Mouse (Mus musculus) MEL (cell line): ENCODE measurements around the gene Gm20388. TPM values are rescaled to one million over a fixed set of nuclear protein-coding genes. Genes with fewer than 3 reads are reported as not detected.

Experiments
- DNase-seq: peaks from one replicate; pipeline ENCODE4 v3.0.0; 2011; ENCODE audit warnings: low read depth, low spot score
- H3K27ac ChIP-seq: 2 replicates; pipeline ENCODE4 v1.5.1; 2012; ENCODE audit warnings: low read depth, mild to moderate bottlenecking, control low read depth, low read length, moderate library complexity; ENCODE audit not compliant: control insufficient read depth
- H3K27me3 ChIP-seq, 2 experiments: fragments of 150-350 bp in 1 of 2; sonication (generic) in 1 of 2; 2 replicates each; pipeline ENCODE4 v1.6.1; 2012; ENCODE audit warnings: low read length in 2 of 2, mild to moderate bottlenecking in 2 of 2, improper control_type of control experiment in 1 of 2, moderate library complexity in 1 of 2; ENCODE audit not compliant: insufficient read depth in 2 of 2, control insufficient read depth in 1 of 2
- H3K36me3 ChIP-seq, 2 experiments: 2 replicates each; pipeline ENCODE4 v1.6.1; 2012 to 2014; ENCODE audit warnings: low read length in 2 of 2, improper control_type of control experiment in 1 of 2, inconsistent platforms in 1 of 2, mild to moderate bottlenecking in 1 of 2; ENCODE audit not compliant: insufficient read depth in 2 of 2, control insufficient read depth in 1 of 2
- H3K4me1 ChIP-seq, 2 experiments: fragments of 150-350 bp in 1 of 2; sonication (generic) in 1 of 2; 2 replicates each; pipeline ENCODE4 v1.6.1; 2012; ENCODE audit warnings: low read length in 2 of 2, improper control_type of control experiment in 1 of 2, mild to moderate bottlenecking in 1 of 2; ENCODE audit not compliant: insufficient read depth in 2 of 2, control insufficient read depth in 1 of 2
- H3K4me3 ChIP-seq, 2 experiments: fragments of 150-350 bp in 1 of 2; sonication (generic) in 1 of 2; 2 replicates each; pipeline ENCODE4 v1.5.1; 2012; ENCODE audit warnings: low read depth in 2 of 2, low read length in 2 of 2, mild to moderate bottlenecking in 2 of 2, moderate library complexity in 2 of 2, control low read depth in 1 of 2, improper control_type of control experiment in 1 of 2; ENCODE audit not compliant: control insufficient read depth in 1 of 2, insufficient read depth in 1 of 2
- H3K79me2 ChIP-seq: 2 replicates; pipeline ENCODE4 v1.6.1; 2012; ENCODE audit warnings: mild to moderate bottlenecking, low read length, moderate library complexity; ENCODE audit not compliant: control insufficient read depth, poor library complexity, insufficient read depth
- H3K9ac ChIP-seq: 2 replicates; pipeline ENCODE4 v1.6.1; 2012; ENCODE audit warnings: low read depth, mild to moderate bottlenecking, control low read depth, low read length, moderate library complexity; ENCODE audit not compliant: control insufficient read depth, poor library complexity, severe bottlenecking
- H3K9me3 ChIP-seq: fragments of 150-350 bp; sonication (generic); replicated peaks from 2 replicates; pipeline ENCODE4 v1.6.1; 2012; ENCODE audit warnings: mild to moderate bottlenecking, low read length, improper control_type of control experiment, moderate library complexity; ENCODE audit not compliant: insufficient read depth
- CHD2 ChIP-seq: IDR thresholded peaks from 2 replicates; pipeline ENCODE4 v1.6.1; 2011; ENCODE audit warnings: low read length, improper control_type of control experiment
- CTCF ChIP-seq, 3 experiments: IDR thresholded peaks in 2 of 3; conservative IDR thresholded peaks in 1 of 3; 2 replicates each; pipeline ENCODE4 v1.5.1; 2011 to 2012; ENCODE audit warnings: low read length in 3 of 3, low read depth in 2 of 3, mild to moderate bottlenecking in 2 of 3, improper control_type of control experiment in 1 of 3, inconsistent platforms in 1 of 3, mixed read lengths in 1 of 3, moderate library complexity in 1 of 3; ENCODE audit not compliant: control insufficient read depth in 1 of 3, insufficient read depth in 1 of 3, poor library complexity in 1 of 3, severe bottlenecking in 1 of 3
- ELF1 ChIP-seq: IDR thresholded peaks from 2 replicates; pipeline ENCODE4 v1.6.1; 2014; ENCODE audit warnings: low read depth, mild to moderate bottlenecking, inconsistent platforms, low read length, improper control_type of control experiment, moderate library complexity
- EP300 ChIP-seq, 2 experiments: IDR thresholded peaks; 2 replicates each; pipeline ENCODE4 v1.6.1; 2011; ENCODE audit warnings: improper control_type of control experiment in 2 of 2, low read length in 2 of 2, low read depth in 1 of 2, mild to moderate bottlenecking in 1 of 2
- ETS1 ChIP-seq: IDR thresholded peaks from 2 replicates; pipeline ENCODE4 v1.6.1; 2012; ENCODE audit warnings: low read depth, mild to moderate bottlenecking, inconsistent platforms, low read length, improper control_type of control experiment, moderate library complexity
- JUND ChIP-seq: IDR thresholded peaks from 2 replicates; pipeline ENCODE4 v1.6.1; 2011; ENCODE audit warnings: low read depth, mild to moderate bottlenecking, improper control_type of control experiment, low read length
- KAT2A ChIP-seq: conservative IDR thresholded peaks from 2 replicates; pipeline ENCODE4 v1.6.1; 2012; ENCODE audit warnings: low read depth, low read length, improper control_type of control experiment, inconsistent platforms
- MAX ChIP-seq: IDR thresholded peaks from 2 replicates; pipeline ENCODE4 v1.6.1; 2011; ENCODE audit warnings: low read length, improper control_type of control experiment
- MAZ ChIP-seq: IDR thresholded peaks from 2 replicates; pipeline ENCODE4 v1.6.1; 2012; ENCODE audit warnings: low read depth, mild to moderate bottlenecking, inconsistent platforms, low read length, improper control_type of control experiment
- MXI1 ChIP-seq: IDR thresholded peaks from 2 replicates; pipeline ENCODE4 v1.6.1; 2011; ENCODE audit warnings: mild to moderate bottlenecking, low read depth, low read length, improper control_type of control experiment
- MYC ChIP-seq: IDR thresholded peaks from 2 replicates; pipeline ENCODE4 v1.6.1; 2011; ENCODE audit warnings: low read depth, mild to moderate bottlenecking, low read length, improper control_type of control experiment, moderate library complexity
- POLR2A ChIP-seq, 2 experiments: IDR thresholded peaks; 2 replicates each; pipeline ENCODE4 v1.6.1; 2011 to 2012; ENCODE audit warnings: low read length in 2 of 2, mild to moderate bottlenecking in 2 of 2, control low read depth in 1 of 2, improper control_type of control experiment in 1 of 2, low read depth in 1 of 2, moderate library complexity in 1 of 2; ENCODE audit not compliant: control insufficient read depth in 1 of 2, insufficient read depth in 1 of 2, poor library complexity in 1 of 2
- RAD21 ChIP-seq: IDR thresholded peaks from 2 replicates; pipeline ENCODE4 v1.6.1; 2011; ENCODE audit warnings: mild to moderate bottlenecking, low read depth, low read length, improper control_type of control experiment
- SIN3A ChIP-seq: IDR thresholded peaks from 2 replicates; pipeline ENCODE4 v1.6.1; 2012; ENCODE audit warnings: low read length, improper control_type of control experiment, inconsistent platforms
- TAL1 ChIP-seq: IDR thresholded peaks from 2 replicates; pipeline ENCODE4 v1.6.1; 2012; ENCODE audit warnings: mild to moderate bottlenecking, inconsistent platforms, low read length, moderate library complexity, mixed read lengths
- TBP ChIP-seq: IDR thresholded peaks from 2 replicates; pipeline ENCODE4 v1.8.0; 2011; ENCODE audit warnings: low read depth, low read length, improper control_type of control experiment
- TCF12 ChIP-seq: IDR thresholded peaks from 2 replicates; pipeline ENCODE4 v1.6.1; 2014; ENCODE audit warnings: low read depth, mild to moderate bottlenecking, inconsistent platforms, low read length, improper control_type of control experiment, moderate library complexity
- UBTF ChIP-seq: IDR thresholded peaks from 2 replicates; pipeline ENCODE4 v1.6.1; 2012; ENCODE audit warnings: low read depth, mild to moderate bottlenecking, inconsistent platforms, low read length, improper control_type of control experiment, moderate library complexity, borderline replicate concordance; ENCODE audit not compliant: insufficient read depth
- ZC3H11A ChIP-seq: IDR thresholded peaks from 2 replicates; pipeline ENCODE4 v1.6.1; 2012; ENCODE audit warnings: low read depth, mild to moderate bottlenecking, inconsistent platforms, low read length, improper control_type of control experiment
- ZNF384 ChIP-seq: IDR thresholded peaks from 2 replicates; pipeline ENCODE4 v1.6.1; 2012; ENCODE audit warnings: low read depth, mild to moderate bottlenecking, inconsistent platforms, low read length, improper control_type of control experiment
- polyA plus RNA-seq, 2 experiments: library from polyadenylated mRNA; stranded (reverse) in 1 of 2; unstranded in 1 of 2; fragments of >175 nt in 1 of 2; fragments of >200 nt in 1 of 2; gene quantifications; 2 replicates each; pipeline versions ENCODE4 v1.2.1 to v1.2.4; 2012; ENCODE audit warnings: low replicate concordance in 2 of 2, low read depth in 1 of 2; ENCODE audit not compliant: insufficient read length in 2 of 2, insufficient read depth in 1 of 2, missing spikeins in 1 of 2
- total RNA-seq: library from RNA; depleted of rRNA; stranded (reverse); fragments of 300-350 nt; gene quantifications from 2 replicates; pipeline ENCODE4 v1.2.3, GENCODE M21; 2012

The Gm20388 gene
- total and polyA plus RNA-seq, 3 experiments = 11.1 to 17.8 TPM; not detected in 1

DNA sequence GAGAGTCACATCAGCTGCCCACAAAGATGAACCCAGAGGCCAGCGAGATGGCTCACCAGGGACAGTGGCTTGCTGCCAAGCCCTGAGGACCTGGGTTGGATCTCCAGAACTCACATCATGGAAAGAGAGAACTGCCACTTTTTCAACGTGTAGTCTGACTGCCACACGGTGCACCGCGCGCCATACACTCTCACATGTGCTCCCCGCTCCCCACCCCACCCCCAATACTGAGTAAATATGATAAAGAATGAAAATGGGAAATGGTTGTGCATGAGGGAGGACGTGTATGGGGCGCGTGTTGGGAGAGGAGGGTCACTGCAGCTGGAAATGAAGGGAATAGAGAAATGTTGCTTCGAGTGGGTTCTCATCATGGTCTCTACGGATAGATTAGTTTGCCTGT is 559.5 kb downstream of the Gm20388 start:
- H3K4me1 ChIP-seq = peaks cover 18 to 39% of the 10 kb centered on the region in 2 experiments
- H3K27me3 ChIP-seq = no peaks in the 10 kb centered on the region

DNA sequence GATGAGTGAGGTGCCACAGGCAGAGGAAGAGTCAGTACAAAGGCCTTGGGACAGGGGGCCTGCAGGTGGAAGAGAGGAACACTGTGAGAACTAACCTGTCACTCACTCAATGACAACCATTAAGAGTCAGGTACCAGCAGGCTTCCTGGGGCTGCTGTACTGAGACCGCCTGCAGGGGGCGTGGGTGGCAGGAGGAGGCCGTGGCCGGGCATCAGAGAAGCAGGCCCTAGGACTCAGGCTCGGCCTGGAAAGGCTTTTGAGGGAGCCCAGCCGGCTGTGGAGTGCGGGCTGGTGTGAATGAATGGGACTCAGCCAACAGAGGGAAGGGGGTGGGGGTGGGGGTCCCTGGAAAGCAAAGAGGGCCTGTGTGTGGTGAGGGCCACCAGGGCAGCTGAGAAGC is 560.5 kb downstream of the Gm20388 start:
- no peaks in the 10 kb centered on the region for H3K27me3 ChIP-seq
- no peaks in the 10 kb centered on the region for H3K9me3 ChIP-seq
- no peak overlapping the region for H3K4me3 ChIP-seq
- peaks cover 5% of the 10 kb centered on the region for H3K79me2 ChIP-seq
- H3K4me1 ChIP-seq = peaks cover 25 to 46% of the 10 kb centered on the region in 2 experiments
- H3K36me3 ChIP-seq = peaks cover 0 to 37% of the 10 kb centered on the region in 2 experiments; a peak in 2 of 4 replicates
- TF ChIP-seq CTCF (IDR thresholded peaks at IDR 0.05 in 2 of 3, conservative IDR thresholded peaks at IDR 0.05 in 1 of 3; ENCODE audit: control insufficient read depth in 1 of 3, insufficient read depth in 1 of 3, low read depth in 2 of 3, low read length in 3 of 3, poor library complexity in 1 of 3, severe bottlenecking in 1 of 3) (peak; percentile 35 to 77 (median 53); a peak in 5 of 6 replicates), UBTF (no peak)
- DNase-seq = peak; percentile 50
- no peak overlapping the region for H3K9ac ChIP-seq
- H3K27ac ChIP-seq = no peak overlapping the region

More for the DNA sequence above, 559.5 kb downstream of the Gm20388 start:
- DNase-seq = peak; percentile 73
- H3K27ac ChIP-seq = peak overlapping the region; percentile 56
- H3K36me3 ChIP-seq = peaks cover 0 to 30% of the 10 kb centered on the region in 2 experiments; a peak in 2 of 4 replicates
- H3K4me3 ChIP-seq = peak overlapping the region; percentile 1 to 7; a peak in 2 of 4 replicates
- no peaks in the 10 kb centered on the region; the same call in 1 of the 2 replicates for H3K79me2 ChIP-seq
- no peaks in the 10 kb centered on the region for H3K9me3 ChIP-seq
- TF ChIP-seq POLR2A (IDR thresholded peaks at IDR 0.05; ENCODE audit: control insufficient read depth in 1 of 2, insufficient read depth in 1 of 2, low read depth in 1 of 2, low read length in 2 of 2, poor library complexity in 1 of 2) (peak in 1 of 2 experiments; percentile 30; a peak in 1 of 4 replicates), TCF12 (peak; percentile 79), KAT2A (no peak), JUND (no peak), CHD2 (peak; percentile 26; the same call in 1 of the 2 replicates), MAX (peak; percentile 88), ZNF384 (no peak), TBP (no peak), MAZ (peak; percentile 88), EP300 (IDR thresholded peaks at IDR 0.05; ENCODE audit: low read depth in 1 of 2, low read length in 2 of 2) (peak in 1 of 2 experiments; percentile 66; a peak in 2 of 4 replicates), RAD21 (no peak), ZC3H11A (no peak), MYC (peak; percentile 94), TAL1 (peak; percentile 56), MXI1 (peak; percentile 88), SIN3A (peak; percentile 57; the same call in 1 of the 2 replicates), ELF1 (0 out of 2 replicates have a peak, but pooled peaks have one; percentile 28), UBTF (no peak), ETS1 (peak; percentile 31; the same call in 1 of the 2 replicates)
- peak overlapping the region; percentile 63 for H3K9ac ChIP-seq
